Mouse (Mus musculus) left cerebral cortex, postnatal 14 days (tissue): ENCODE data around the gene Lancl1. TPM values are rescaled to one million over a fixed set of nuclear protein-coding genes. Genes with fewer than 3 reads are reported as not detected.

ENCODE experiments used
- DNase-seq, 2 experiments: peaks; one replicate each; pipeline ENCODE4 v3.0.0; 2021 to 2022; ENCODE audit warnings: low spot score in 2 of 2, mixed read lengths in 1 of 2
- intact Hi-C: fragments of 180-260 bp; cut with DNase I; formaldehyde crosslinking; loops from one replicate; pipeline ENCODE4 v1.15.1; 2025
- long read RNA-seq, 2 experiments: library from polyadenylated mRNA; stranded (forward); transcript quantifications; one replicate each; pipeline ENCODE4 v2.0.0; 2021
- total RNA-seq, 2 experiments: library from RNA; stranded (reverse); gene quantifications; 2 replicates each; pipeline ENCODE4 v1.2.3; 2021

Gene Lancl1
- 100 to 1,000 TPM; 161 to 170 TPM for total RNA-seq
- long read RNA-seq, experiment 1, full-length matches to known transcripts = 95 of 143 reads
- long read RNA-seq, experiment 1, partial matches to known transcripts = 23 of 143 reads
- long read RNA-seq, experiment 1, other reads (novel, unspliced or antisense) = 25 of 143 reads
- long read RNA-seq, experiment 2, full-length matches to known transcripts = 97 of 125 reads
- long read RNA-seq, experiment 2, partial matches to known transcripts = 13 of 125 reads
- long read RNA-seq, experiment 2, other reads (novel, unspliced or antisense) = 15 of 125 reads

DNA sequence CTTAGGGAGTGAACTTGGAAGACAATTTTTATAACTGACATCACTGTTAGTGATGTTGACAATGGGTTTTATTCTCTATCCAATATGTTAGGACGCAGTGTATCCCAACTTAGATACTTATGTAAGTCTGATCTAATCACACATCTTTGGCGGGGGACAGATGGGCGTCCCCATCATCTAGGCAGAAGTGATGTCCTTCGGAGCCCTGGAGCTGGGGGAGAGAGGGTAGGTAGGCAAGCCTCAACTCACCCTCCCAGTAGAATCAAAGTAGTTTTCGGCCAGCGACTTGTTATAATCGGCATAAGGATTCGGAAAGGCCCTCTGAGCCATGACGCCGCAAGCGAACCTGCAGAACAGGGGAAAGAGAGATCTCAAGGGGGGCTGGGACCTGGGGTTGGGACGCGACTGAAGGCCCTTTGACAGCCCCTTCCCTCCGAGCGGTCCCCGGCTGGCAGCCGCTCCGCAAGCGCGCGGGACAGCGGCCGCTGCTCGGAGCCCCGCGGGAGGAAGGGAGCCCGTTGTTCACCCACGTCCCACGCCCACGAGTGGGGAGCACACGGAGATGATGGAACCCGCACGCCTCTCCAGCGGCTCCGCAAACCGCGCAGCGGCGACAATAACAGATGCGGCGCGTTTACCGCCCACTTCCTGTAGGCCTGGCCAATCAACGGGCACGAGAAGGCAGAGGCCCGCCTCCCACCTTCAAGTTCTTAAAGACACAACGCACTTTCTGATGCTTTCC lies at the start of gene Lancl1:
Gene Lancl1, minus strand, starts transcription at position 627 of the 742 bp plus-strand sequence.
- DNase-seq = peak; percentile 95
- intact Hi-C loops = no loop called here

- DNase-seq = no peak
Observed at GRCm38 (mm10) chr1:67079146-67079545, 40.5 kb upstream of the Lancl1 start.

GRCm38 (mm10) chr1:67078666-67079065 lies 40.0 kb upstream of the Lancl1 start:
- DNase-seq = no peak
- intact Hi-C loops = no loop called here

More at GRCm38 (mm10) chr1:67079146-67079545, 40.5 kb upstream of the Lancl1 start:
- intact Hi-C loops = no loop called here

- no peak for DNase-seq
- intact Hi-C loops = no loop called here
Observed at GRCm38 (mm10) chr1:67077739-67078138, 39.1 kb upstream of the Lancl1 start.

DNA sequence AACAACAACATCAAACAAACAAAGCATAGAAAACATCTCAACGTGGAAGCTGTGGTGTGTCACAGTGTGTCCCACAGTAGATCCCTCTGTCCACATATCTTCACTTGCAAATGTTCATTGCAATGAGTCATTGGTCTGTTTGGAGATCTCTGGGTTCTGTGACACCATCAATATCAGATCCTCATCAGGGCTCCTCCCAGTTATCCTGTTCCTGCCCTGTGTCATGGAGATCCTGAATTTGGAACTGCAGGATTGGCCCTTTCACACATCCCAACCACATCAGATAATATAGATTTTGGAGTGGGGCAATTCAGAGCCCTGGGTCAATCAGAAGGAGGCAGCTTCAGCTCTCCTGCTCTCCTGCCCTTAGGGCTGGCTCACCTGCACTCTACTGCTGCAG lies 28.9 kb upstream of the Lancl1 start:
- no peak for DNase-seq
- intact Hi-C loops = no loop called here

GRCm38 (mm10) chr1:67065347-67066270 lies 26.9 kb upstream of the Lancl1 start:
- intact Hi-C loops = no loop called here
- DNase-seq = no peak

DNA sequence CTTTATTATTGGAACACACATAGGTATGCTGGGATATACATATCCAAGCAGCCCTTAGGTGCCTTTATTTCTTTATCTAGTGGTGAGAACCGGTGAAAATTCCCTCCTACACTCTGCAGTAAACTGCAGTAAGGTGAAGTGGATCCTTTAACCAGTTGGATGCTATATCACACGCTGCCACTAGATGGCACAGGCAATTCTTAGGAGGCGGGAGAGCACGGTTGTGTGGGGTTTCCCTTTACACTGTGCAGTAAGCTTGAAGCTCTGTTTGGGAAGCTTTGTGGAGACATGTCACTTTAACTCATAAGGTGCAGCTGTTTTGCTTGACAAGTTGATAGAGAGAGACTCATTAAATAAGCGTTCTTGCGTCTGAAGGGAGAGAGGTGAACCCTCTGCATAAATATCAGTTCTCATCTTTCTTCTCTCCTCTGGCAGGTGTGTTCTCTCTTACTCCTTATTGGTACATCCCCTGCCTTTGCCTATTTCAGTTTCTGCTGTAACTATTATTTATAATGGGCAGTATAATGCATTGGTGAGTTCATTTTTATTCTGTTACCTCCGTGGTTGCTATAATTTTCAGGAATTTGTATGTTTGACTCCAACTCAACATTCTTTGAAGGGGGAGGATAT lies 22.9 kb upstream of the Lancl1 start:
- intact Hi-C loops = no loop called here
- peak; percentile 70 to 83 for DNase-seq

- no peak for DNase-seq
- intact Hi-C loops = no loop called here
Observed at GRCm38 (mm10) chr1:67055816-67056215, 17.1 kb upstream of the Lancl1 start.

- no peak for DNase-seq
- intact Hi-C loops = no loop called here
Observed at GRCm38 (mm10) chr1:67052721-67053120, 14.0 kb upstream of the Lancl1 start.

- DNase-seq = no peak
- intact Hi-C loops = no loop called here
Observed at GRCm38 (mm10) chr1:67049600-67049999, 10.9 kb upstream of the Lancl1 start.

GRCm38 (mm10) chr1:67048696-67049095 lies 10.0 kb upstream of the Lancl1 start:
- intact Hi-C loops = no loop called here

DNA sequence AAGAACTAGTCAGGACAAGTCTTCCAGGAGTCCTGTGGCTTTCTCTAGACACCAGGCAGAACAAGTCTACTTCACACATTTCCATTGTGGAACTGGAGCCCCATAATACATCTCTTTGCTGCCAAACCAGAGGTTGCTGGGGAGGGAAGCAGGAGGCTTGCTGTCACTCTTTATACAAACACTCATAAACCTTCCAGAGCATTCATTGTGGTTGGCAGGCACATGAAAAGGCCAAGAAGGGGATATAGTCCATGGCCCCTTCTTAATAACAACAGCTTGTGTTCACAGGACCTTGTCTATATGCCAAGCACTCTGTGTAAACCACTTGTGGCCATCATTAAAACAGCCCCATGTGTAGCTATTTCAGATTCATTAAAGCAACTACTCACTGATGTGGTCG lies 6.4 kb upstream of the Lancl1 start:
- intact Hi-C loops = no loop called here
- DNase-seq = no peak

More at GRCm38 (mm10) chr1:67048696-67049095, 10.0 kb upstream of the Lancl1 start:
- no peak for DNase-seq

GRCm38 (mm10) chr1:67042583-67042982 lies 3.9 kb upstream of the Lancl1 start:
- DNase-seq = no peak
- intact Hi-C loops = no loop called here

DNA sequence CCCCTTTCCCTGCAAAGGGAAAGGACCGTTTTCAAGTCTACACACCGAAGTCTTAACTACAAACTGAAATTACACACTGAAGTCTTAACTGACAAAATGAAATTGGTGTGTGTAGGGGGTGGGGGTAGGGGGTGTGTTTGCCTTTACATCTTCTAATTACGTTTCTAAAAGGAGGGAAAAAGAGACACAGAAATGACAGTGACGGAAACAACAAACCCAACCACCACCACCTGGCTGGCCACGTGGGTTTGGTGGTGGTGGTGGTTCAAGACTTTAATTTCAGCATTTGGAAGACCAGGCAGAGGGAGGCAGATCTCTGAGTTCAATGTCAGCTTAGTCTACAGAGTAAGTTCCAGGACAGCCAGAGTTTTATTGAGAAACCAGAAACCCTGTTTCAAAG lies 411 bp upstream of the Lancl1 start:
- intact Hi-C loops = no loop called here
- no peak for DNase-seq

GRCm38 (mm10) chr1:67037198-67037597 lies 1.5 kb downstream of the Lancl1 start:
- intact Hi-C loops = no loop called here
- DNase-seq = no peak

GRCm38 (mm10) chr1:67033278-67033677 lies 5.4 kb downstream of the Lancl1 start:
- no peak for DNase-seq
- intact Hi-C loops = no loop called here

GRCm38 (mm10) chr1:67026927-67027511 lies 11.7 kb downstream of the Lancl1 start:
- intact Hi-C loops = no loop called here
- DNase-seq = no peak

GRCm38 (mm10) chr1:67026142-67026541 lies 12.5 kb downstream of the Lancl1 start:
- intact Hi-C loops = no loop called here
- no peak for DNase-seq

GRCm38 (mm10) chr1:67022767-67023166 lies 15.9 kb downstream of the Lancl1 start:
- intact Hi-C loops = no loop called here
- DNase-seq = no peak
